Mouse (Mus musculus) limb, embryonic 14.5 days (tissue): ENCODE measurements around the gene Bax. TPM values are rescaled to one million over a fixed set of nuclear protein-coding genes. Genes with fewer than 3 reads are reported as not detected.

Experiments used
- ATAC-seq: fragments of 200-750 bp; cut with Nextera tagmentation; 2 replicates; pipeline ENCODE4 v1.8.0; 2017; ENCODE audit warnings: low read depth, moderate number of reproducible peaks, moderate TSS enrichment; ENCODE audit not compliant: low FRiP score
- DNase-seq: peaks from one replicate; pipeline ENCODE4 v3.0.0-alpha.2; 2015; ENCODE audit warnings: low spot score
- H3K27ac ChIP-seq: fragments of 300-500 bp; sonication (generic); replicated peaks from 2 replicates; pipeline ENCODE4 v1.5.1; 2014; ENCODE audit warnings: low read depth, mild to moderate bottlenecking, low read length, moderate library complexity, mixed read lengths
- H3K27me3 ChIP-seq: fragments of 300-500 bp; sonication (generic); 2 replicates; pipeline ENCODE4 v1.6.1; 2014; ENCODE audit warnings: low read length, mixed read lengths; ENCODE audit not compliant: control insufficient read depth, insufficient read depth
- H3K36me3 ChIP-seq: fragments of 300-500 bp; sonication (generic); 2 replicates; pipeline ENCODE4 v1.6.1; 2014; ENCODE audit warnings: mild to moderate bottlenecking, low read length, moderate library complexity, mixed read lengths; ENCODE audit not compliant: control insufficient read depth, insufficient read depth
- H3K4me1 ChIP-seq: fragments of 300-500 bp; sonication (generic); 2 replicates; pipeline ENCODE4 v1.6.1; 2014; ENCODE audit warnings: antibody characterized with exemption, low read length, mixed read lengths; ENCODE audit not compliant: control insufficient read depth, insufficient read depth
- H3K4me2 ChIP-seq: fragments of 300-500 bp; sonication (generic); replicated peaks from 2 replicates; pipeline ENCODE4 v1.6.1; 2014; ENCODE audit warnings: low read depth, mild to moderate bottlenecking, low read length, moderate library complexity; ENCODE audit not compliant: severe bottlenecking
- H3K4me3 ChIP-seq: fragments of 300-500 bp; sonication (generic); replicated peaks from 2 replicates; pipeline ENCODE4 v1.5.1; 2014; ENCODE audit warnings: low read length
- H3K9ac ChIP-seq: fragments of 300-500 bp; sonication (generic); 2 replicates; pipeline ENCODE4 v1.6.1; 2014; ENCODE audit warnings: mild to moderate bottlenecking, low read depth, low read length, moderate library complexity; ENCODE audit not compliant: severe bottlenecking
- H3K9me3 ChIP-seq: fragments of 300-500 bp; sonication (generic); 2 replicates; pipeline ENCODE4 v1.6.1; 2016; ENCODE audit warnings: low read length; ENCODE audit not compliant: control insufficient read depth
- POLR2A ChIP-seq: fragments of 200-500 bp; IDR thresholded peaks from 2 replicates; pipeline ENCODE4 v1.8.0; 2012; ENCODE audit warnings: inconsistent platforms, mild to moderate bottlenecking, moderate library complexity, borderline replicate concordance; ENCODE audit not compliant: insufficient read depth, insufficient read length; ENCODE audit errors: extremely low read depth
- WGBS: fragments of 180-500 bp; shearing (Covaris S2); extraction: QIAGEN DNeasy Blood & Tissue Kit; methylation state at CpG from one replicate; pipeline ENCODE4 v1.1.7; 2014; 5-methylcytosine and 5-hydroxymethylcytosine counted together
- polyA plus RNA-seq, 2 experiments: library from polyadenylated mRNA; depleted of rRNA in 1 of 2; stranded (reverse) in 1 of 2; unstranded in 1 of 2; fragments of >200 nt; fragmentation: Nextera tagmentation in 1 of 2; extraction: Ambion mirVana in 1 of 2; gene quantifications; 2 replicates each; pipeline versions ENCODE4 v1.2.1 to v1.2.3; 2012 to 2014

Bax gene
- polyA plus RNA-seq, 2 experiments, result 127 to 133 TPM

GRCm38 (mm10) chr7:45426556-45426955 is 40.1 kb downstream of the Bax start:
- H3K27ac ChIP-seq, result no peak overlapping the region
- no peaks in the 10 kb centered on the region for H3K9me3 ChIP-seq
- H3K36me3 ChIP-seq, result peaks cover 95% of the 10 kb centered on the region
- no peak overlapping the region for H3K9ac ChIP-seq
- H3K4me2 ChIP-seq, result no peak overlapping the region
- no peaks in the 10 kb centered on the region for H3K27me3 ChIP-seq
- WGBS, result 91% methylated on average over 8 of the region's 8 CpGs
- DNase-seq, result no peak
- H3K4me1 ChIP-seq, result no peaks in the 10 kb centered on the region
- TF ChIP-seq POLR2A, result no peak
- no peak overlapping the region for H3K4me3 ChIP-seq
- no peak for ATAC-seq

- no peak overlapping the region for H3K9ac ChIP-seq
- H3K4me1 ChIP-seq, result peaks cover 10% of the 10 kb centered on the region; the same call in 1 of the 2 replicates
- peaks cover 9% of the 10 kb centered on the region for H3K27me3 ChIP-seq
- DNase-seq (no peak), ATAC-seq (no peak)
- no peaks in the 10 kb centered on the region for H3K9me3 ChIP-seq
- TF ChIP-seq POLR2A, result no peak
- no peak overlapping the region for H3K27ac ChIP-seq
- peaks cover 56% of the 10 kb centered on the region for H3K36me3 ChIP-seq
- WGBS, result 83% methylated on average over 14 of the region's 14 CpGs
- H3K4me3 ChIP-seq, result no peak overlapping the region
- H3K4me2 ChIP-seq, result no peak overlapping the region
Measured at GRCm38 (mm10) chr7:45421194-45421593, 45.5 kb downstream of the Bax start.

GRCm38 (mm10) chr7:45420615-45420919 is 46.1 kb downstream of the Bax start, which contains the start of gene Lhb:
TSS of gene Lhb (plus strand) at chr7:45420820.
- H3K4me3 ChIP-seq, result 0 out of 2 replicates have a peak within 1 kb of the TSS, but pooled peaks have one; percentile 2
- H3K9ac ChIP-seq, result 0 out of 2 replicates have a peak within 1 kb of the TSS, but pooled peaks have one; percentile 12
- peaks cover 52% of the 10 kb centered on the region for H3K36me3 ChIP-seq
- H3K27ac ChIP-seq, result no peak within 1 kb of the TSS
- DNase-seq (no peak), ATAC-seq (no peak)
- H3K4me1 ChIP-seq, result peaks cover 10% of the 10 kb centered on the region; the same call in 1 of the 2 replicates
- TF ChIP-seq POLR2A, result no peak
- 53% methylated on average over 6 of the region's 6 CpGs for WGBS
- H3K27me3 ChIP-seq, result peaks cover 15% of the 10 kb centered on the region
- H3K4me2 ChIP-seq, result peak within 1 kb of the TSS; percentile 20
- H3K9me3 ChIP-seq, result no peaks in the 10 kb centered on the region

DNA sequence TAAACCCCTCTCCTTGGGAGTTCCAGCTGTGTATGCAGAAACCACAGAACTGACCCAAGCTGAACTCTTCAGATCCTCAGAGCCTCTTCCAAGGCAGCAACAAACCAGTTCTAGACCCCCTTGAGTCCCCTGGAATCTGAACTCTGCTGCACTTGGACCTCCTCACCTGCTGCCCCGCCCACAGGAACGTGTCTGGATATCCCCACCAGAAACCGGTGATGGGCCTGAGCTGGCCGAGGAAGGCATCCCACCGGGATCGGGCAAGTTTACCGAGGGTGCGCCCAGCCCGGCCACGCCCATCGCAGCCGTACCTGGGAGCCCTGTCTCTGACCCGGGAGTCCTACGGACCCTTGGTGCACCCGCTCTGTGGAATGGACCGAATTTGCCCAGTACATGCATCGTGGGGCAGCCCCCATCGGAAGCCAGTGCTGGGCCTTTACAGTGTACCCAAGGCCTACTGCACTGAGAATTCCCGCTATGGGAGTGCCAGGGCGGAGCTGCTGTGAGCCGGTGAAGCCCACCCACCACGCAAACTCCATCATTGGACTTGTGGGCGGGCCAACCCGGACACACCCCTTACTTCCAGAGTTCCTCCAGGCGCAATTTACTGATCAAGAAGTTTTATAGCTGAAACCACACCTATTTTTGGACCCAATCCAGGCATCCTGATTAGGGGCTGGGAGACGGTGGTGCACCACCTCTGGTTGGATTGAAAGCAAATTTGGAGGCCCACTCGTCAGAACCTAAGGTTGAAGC is 46.7 kb downstream of the Bax start:
- 10% methylated on average over 25 of the region's 27 CpGs for WGBS
- TF ChIP-seq POLR2A, result no peak
- Histone ChIP-seq H3K36me3 (peaks cover 47% of the 10 kb centered on the region), H3K9me3 (no peaks in the 10 kb centered on the region), H3K27me3 (peaks cover 21% of the 10 kb centered on the region), H3K4me3 (0 out of 2 replicates have a peak overlapping the region, but pooled peaks have one; percentile 2), H3K27ac (no peak overlapping the region), H3K4me2 (peak overlapping the region; percentile 20), H3K4me1 (peaks cover 10% of the 10 kb centered on the region; the same call in 1 of the 2 replicates), H3K9ac (0 out of 2 replicates have a peak overlapping the region, but pooled peaks have one; percentile 12)
- ATAC-seq, result no peak
- peak; percentile 67 for DNase-seq

- H3K9me3 ChIP-seq, result no peaks in the 10 kb centered on the region
- no peak overlapping the region for H3K4me3 ChIP-seq
- ATAC-seq, result no peak
Measured at GRCm38 (mm10) chr7:45417962-45418492, 48.7 kb downstream of the Bax start.

More at GRCm38 (mm10) chr7:45417962-45418492, 48.7 kb downstream of the Bax start:
- Histone ChIP-seq H3K27ac (no peak overlapping the region), H3K9ac (no peak overlapping the region), H3K36me3 (peaks cover 27% of the 10 kb centered on the region), H3K4me1 (peaks cover 13% of the 10 kb centered on the region), H3K4me2 (peak overlapping the region; percentile 17; the same call in 1 of the 2 replicates), H3K27me3 (peaks cover 41% of the 10 kb centered on the region)
- no peak for DNase-seq
- no peak for TF ChIP-seq POLR2A
- 13% methylated on average over 13 of the region's 13 CpGs for WGBS
